Mouse (Mus musculus) layer of hippocampus, adult 8-10 months (tissue): ENCODE measurements at regions not wholly inside any gene's neighbourhood (a gene's known extent, or its start where the extent isn't known, plus 50 kb on each side); places are given as distances from the start of the nearest gene placed in this dataset.

Experiments used
- DNase-seq, 2 experiments: peaks; one replicate each; pipeline ENCODE4 v3.0.0; 2022; ENCODE audit warnings: low spot score in 2 of 2

DNA sequence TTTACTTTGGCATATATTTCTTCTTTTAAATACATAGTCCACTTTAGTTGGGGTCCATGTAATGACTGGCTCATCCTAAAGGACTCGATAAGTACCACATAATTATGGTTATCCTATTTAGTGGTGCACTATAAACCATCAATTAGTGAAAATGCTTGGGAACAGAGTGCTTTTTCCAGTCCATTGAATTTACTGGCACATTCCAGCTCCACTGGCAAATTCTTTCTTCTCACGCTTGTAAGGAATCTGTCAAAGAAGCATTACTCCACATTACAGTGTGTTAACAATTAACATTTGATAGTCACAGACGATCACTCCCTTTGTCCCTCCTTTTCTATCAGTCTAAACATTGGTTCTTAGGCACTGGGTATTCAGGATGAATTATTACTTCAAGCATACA, 241.7 kb upstream of the Gli3 start:
- DNase-seq = no peak

DNA sequence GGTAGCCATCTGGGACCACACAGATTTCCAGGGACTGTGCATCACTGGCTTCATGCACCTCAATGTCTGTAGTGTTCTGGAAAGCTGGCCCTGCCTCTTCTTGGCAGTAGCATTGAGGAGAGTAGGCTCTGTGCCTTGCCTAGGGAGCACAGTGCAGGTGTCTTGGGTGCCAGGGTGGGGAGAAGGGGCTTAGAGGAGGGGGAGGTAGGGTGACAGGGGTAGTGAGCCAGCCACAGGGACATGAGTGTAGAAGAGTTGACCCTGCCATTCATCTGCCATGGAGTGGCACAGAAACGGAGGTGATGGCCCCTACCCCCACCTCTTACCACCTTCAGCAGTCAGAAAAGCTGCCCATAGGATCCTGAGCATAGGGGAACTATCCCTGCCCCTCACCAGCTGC, 235.4 kb upstream of the Gli3 start:
- no peak for DNase-seq
